Mouse (Mus musculus) ZHBTc4 (cell line): Measurements from ENCODE around the gene Mast1.

Experiments used
- DNase-seq: peaks from one replicate; pipeline ENCODE4 v3.0.0-alpha.2; 2011; ENCODE audit warnings: low read depth, low spot score

Gene Mast1

GRCm38 (mm10) chr8:84873016-84873415, 64.1 kb downstream of the Mast1 start:
- no peak for DNase-seq

DNA sequence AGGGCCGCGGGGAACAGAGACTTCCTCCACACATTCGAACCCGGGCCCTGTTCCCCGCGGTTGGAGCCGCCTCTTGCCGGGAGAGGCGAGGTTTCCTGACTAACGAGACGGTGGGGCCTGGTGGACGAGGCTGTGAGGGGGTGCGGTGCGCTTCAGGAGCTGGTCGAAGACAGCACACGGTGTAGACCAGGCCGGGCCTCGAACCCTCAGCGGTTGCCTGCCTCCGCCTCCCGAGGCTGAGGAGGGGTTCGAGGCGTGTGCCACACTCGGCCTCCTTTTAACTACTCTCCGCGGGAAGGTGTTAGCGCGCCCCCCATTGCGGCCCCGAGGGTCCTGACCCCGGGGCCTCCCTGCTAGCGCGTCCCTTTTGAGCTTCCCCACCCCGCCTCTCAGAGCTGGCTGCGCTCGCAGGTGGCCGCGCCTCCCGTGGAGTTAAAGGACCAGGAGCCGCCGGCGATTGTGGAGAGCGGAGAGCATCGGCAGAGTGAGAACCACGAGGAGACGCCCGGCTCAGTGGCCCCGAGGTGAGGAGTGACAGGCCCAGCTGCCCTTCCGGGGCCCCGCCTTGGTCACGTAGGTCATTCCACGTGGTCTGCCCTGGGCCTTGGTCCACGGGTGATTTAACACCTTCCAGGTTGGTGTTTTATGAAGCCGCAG, 64.7 kb downstream of the Mast1 start:
- peak; percentile 74 for DNase-seq

GRCm38 (mm10) chr8:84871376-84872308, 65.5 kb downstream of the Mast1 start, which contains the start of gene Syce2:
Gene Syce2 (plus strand): TSS chr8:84872111.
- DNase-seq, result peak; percentile 91
